Mouse (Mus musculus) stomach, embryonic 14.5 days (tissue): Measurements from ENCODE around the gene Itpr1. TPM values are rescaled to one million over a fixed set of nuclear protein-coding genes. Genes with fewer than 3 reads are reported as not detected.

Source experiments
- ATAC-seq: fragments of 200-750 bp; cut with Nextera tagmentation; 2 replicates; pipeline ENCODE4 v1.8.0; 2017; ENCODE audit warnings: low read depth, moderate TSS enrichment; ENCODE audit not compliant: insufficient number of reproducible peaks, insufficient read depth, low FRiP score
- H3K27ac ChIP-seq: fragments of 300-500 bp; sonication (generic); 2 replicates; pipeline ENCODE4 v1.5.1; 2014; ENCODE audit warnings: mild to moderate bottlenecking, low read length, moderate library complexity, mixed read lengths
- H3K27me3 ChIP-seq: fragments of 300-500 bp; sonication (generic); 2 replicates; pipeline ENCODE4 v1.6.1; 2014; ENCODE audit warnings: low read length, control low read depth, mixed read lengths; ENCODE audit not compliant: control insufficient read depth, insufficient read depth
- H3K36me3 ChIP-seq: fragments of 300-500 bp; sonication (generic); 2 replicates; pipeline ENCODE4 v1.6.1; 2014; ENCODE audit warnings: mild to moderate bottlenecking, control low read depth, low read length, moderate library complexity, mixed read lengths; ENCODE audit not compliant: control insufficient read depth, insufficient read depth
- H3K4me1 ChIP-seq: fragments of 300-500 bp; sonication (generic); 2 replicates; pipeline ENCODE4 v1.6.1; 2014; ENCODE audit warnings: low read length, control low read depth, mixed read lengths; ENCODE audit not compliant: control insufficient read depth, insufficient read depth
- H3K4me2 ChIP-seq: fragments of 300-500 bp; sonication (generic); replicated peaks from 2 replicates; pipeline ENCODE4 v1.6.1; 2014; ENCODE audit warnings: low read depth, low read length, control low read depth
- H3K4me3 ChIP-seq: fragments of 300-500 bp; sonication (generic); 2 replicates; pipeline ENCODE4 v1.5.1; 2014; ENCODE audit warnings: low read depth, low read length, control low read depth
- H3K9ac ChIP-seq: fragments of 300-500 bp; sonication (generic); replicated peaks from 2 replicates; pipeline ENCODE4 v1.6.1; 2014; ENCODE audit warnings: low read depth, mild to moderate bottlenecking, control low read depth, low read length, moderate library complexity, mixed read lengths
- H3K9me3 ChIP-seq: fragments of 300-500 bp; sonication (generic); 2 replicates; pipeline ENCODE4 v1.6.1; 2016; ENCODE audit warnings: low read depth, low read length, control low read depth; ENCODE audit not compliant: control insufficient read depth
- WGBS: fragments of 180-500 bp; shearing (Covaris S2); extraction: QIAGEN DNeasy Blood & Tissue Kit; methylation state at CpG from one replicate; pipeline ENCODE4 v1.1.7; 2014; 5-methylcytosine and 5-hydroxymethylcytosine counted together
- polyA plus RNA-seq: library from polyadenylated mRNA; unstranded; fragments of >200 nt; fragmentation: Nextera tagmentation; extraction: Ambion mirVana; gene quantifications from 2 replicates; pipeline ENCODE4 v1.2.1, GENCODE M21; 2014

Itpr1 gene
- polyA plus RNA-seq, 1 experiment from 2014 or later: 13.5 TPM

GRCm38 (mm10) chr6:108206145-108206544, 6.8 kb upstream of the Itpr1 start:
- ATAC-seq: no peak

GRCm38 (mm10) chr6:108206914-108207566, 5.9 kb upstream of the Itpr1 start:
- WGBS: 81% methylated on average over 5 of the region's 5 CpGs
- Histone ChIP-seq H3K27me3 (no peaks in the 10 kb centered on the region), H3K4me2 (no peak overlapping the region), H3K36me3 (no peaks in the 10 kb centered on the region), H3K9me3 (no peaks in the 10 kb centered on the region), H3K9ac (no peak overlapping the region), H3K4me3 (no peak overlapping the region), H3K4me1 (peaks cover 7% of the 10 kb centered on the region; the same call in 1 of the 2 replicates), H3K27ac (no peak overlapping the region)
- no peak for ATAC-seq

More at GRCm38 (mm10) chr6:108206145-108206544, 6.8 kb upstream of the Itpr1 start:
- H3K4me1 ChIP-seq: no peaks in the 10 kb centered on the region
- H3K36me3 ChIP-seq: no peaks in the 10 kb centered on the region
- no peak overlapping the region for H3K4me2 ChIP-seq
- H3K4me3 ChIP-seq: no peak overlapping the region
- H3K9ac ChIP-seq: no peak overlapping the region
- H3K9me3 ChIP-seq: no peaks in the 10 kb centered on the region
- no peak overlapping the region for H3K27ac ChIP-seq
- 81% methylated on average over 4 of the region's 4 CpGs for WGBS
- no peaks in the 10 kb centered on the region for H3K27me3 ChIP-seq

GRCm38 (mm10) chr6:108211896-108212880, 708 bp upstream of the Itpr1 start:
- Histone ChIP-seq H3K36me3 (no peaks in the 10 kb centered on the region), H3K4me1 (peaks cover 19% of the 10 kb centered on the region), H3K4me2 (peak overlapping the region; percentile 68), H3K4me3 (peak overlapping the region; percentile 72), H3K9me3 (no peaks in the 10 kb centered on the region), H3K27me3 (no peaks in the 10 kb centered on the region), H3K27ac (peak overlapping the region; percentile 69), H3K9ac (peak overlapping the region; percentile 30)
- 3% methylated on average over 36 of the region's 36 CpGs for WGBS
- ATAC-seq: no peak

DNA sequence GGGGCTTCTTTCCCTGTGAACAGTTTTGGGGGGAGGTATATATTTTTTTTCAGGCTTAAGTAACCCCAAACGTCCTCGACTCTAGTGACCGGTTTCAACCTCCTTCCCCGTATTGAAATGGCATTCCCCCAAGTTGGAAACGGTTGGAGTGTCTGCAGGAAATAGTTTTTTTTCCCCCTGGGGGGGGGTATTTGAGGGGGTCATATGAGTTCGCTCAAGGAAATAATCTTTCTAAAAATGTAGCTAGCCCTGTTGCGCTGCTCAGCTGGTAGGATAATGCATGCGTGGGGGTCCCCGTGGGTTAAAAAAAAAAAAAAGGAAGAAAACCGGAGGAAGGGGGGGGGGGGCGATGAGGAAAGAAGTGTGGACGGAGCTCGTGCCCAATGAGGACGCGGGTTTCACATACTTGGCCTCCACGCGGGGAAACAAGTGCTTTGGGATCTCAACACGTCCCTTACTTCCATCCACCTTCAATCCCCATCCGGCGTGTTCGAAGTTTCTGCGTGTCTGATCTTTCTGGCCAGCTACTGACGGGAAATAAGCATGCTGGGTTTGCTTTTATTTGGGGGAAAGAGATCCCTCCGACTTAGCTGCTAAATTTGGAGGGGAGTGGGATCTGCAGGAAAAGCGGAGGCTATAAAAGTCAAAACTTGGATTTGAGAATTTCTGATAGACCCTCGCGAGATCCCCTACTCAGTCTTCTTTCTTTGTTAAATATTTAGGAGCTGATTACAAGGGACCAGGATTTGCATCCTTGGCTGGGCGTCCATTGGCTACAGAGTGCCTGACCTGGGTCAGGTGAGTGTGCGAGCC, 791 bp downstream of the Itpr1 start:
- no peaks in the 10 kb centered on the region for H3K9me3 ChIP-seq
- no peak for ATAC-seq
- H3K27me3 ChIP-seq: no peaks in the 10 kb centered on the region
- peaks cover 19% of the 10 kb centered on the region for H3K4me1 ChIP-seq
- no peaks in the 10 kb centered on the region for H3K36me3 ChIP-seq
- H3K4me3 ChIP-seq: peak overlapping the region; percentile 72
- peak overlapping the region; percentile 71 for H3K4me2 ChIP-seq
- under 1% methylated on average over 28 of the region's 29 CpGs for WGBS
- H3K9ac ChIP-seq: peak overlapping the region; percentile 50; the same call in 1 of the 2 replicates
- peak overlapping the region; percentile 39; the same call in 1 of the 2 replicates for H3K27ac ChIP-seq

GRCm38 (mm10) chr6:108214294-108214925, 1.5 kb downstream of the Itpr1 start:
- Histone ChIP-seq H3K4me2 (peak overlapping the region; percentile 71), H3K4me1 (peaks cover 19% of the 10 kb centered on the region), H3K9me3 (no peaks in the 10 kb centered on the region), H3K9ac (no peak overlapping the region), H3K27ac (no peak overlapping the region), H3K4me3 (peak overlapping the region; percentile 72), H3K36me3 (no peaks in the 10 kb centered on the region), H3K27me3 (no peaks in the 10 kb centered on the region)
- no peak for ATAC-seq
- 15% methylated on average over 10 of the region's 10 CpGs for WGBS

GRCm38 (mm10) chr6:108216091-108216490, 3.2 kb downstream of the Itpr1 start:
- Histone ChIP-seq H3K27me3 (no peaks in the 10 kb centered on the region), H3K9me3 (no peaks in the 10 kb centered on the region), H3K36me3 (no peaks in the 10 kb centered on the region), H3K4me2 (no peak overlapping the region), H3K9ac (no peak overlapping the region), H3K27ac (no peak overlapping the region), H3K4me3 (no peak overlapping the region), H3K4me1 (peaks cover 19% of the 10 kb centered on the region)
- ATAC-seq: no peak
- 92% methylated on average over 5 of the region's 5 CpGs for WGBS

- no peaks in the 10 kb centered on the region for H3K36me3 ChIP-seq
- WGBS: 89% methylated on average over 8 of the region's 8 CpGs
- no peak overlapping the region for H3K4me3 ChIP-seq
- no peaks in the 10 kb centered on the region for H3K27me3 ChIP-seq
- no peak for ATAC-seq
- H3K4me1 ChIP-seq: peaks cover 12% of the 10 kb centered on the region
- no peak overlapping the region for H3K9ac ChIP-seq
- H3K27ac ChIP-seq: no peak overlapping the region
- no peaks in the 10 kb centered on the region for H3K9me3 ChIP-seq
- no peak overlapping the region for H3K4me2 ChIP-seq
Observed at GRCm38 (mm10) chr6:108216832-108217231, 3.9 kb downstream of the Itpr1 start.
